Mouse (Mus musculus) kidney, adult 2 months (tissue): ENCODE measurements around the gene Krtap15.

ENCODE experiments used
- CTCF ChIP-seq: fragments of 200-500 bp; conservative IDR thresholded peaks from 2 replicates; pipeline ENCODE4 v1.5.1; 2011; ENCODE audit warnings: low read depth, mild to moderate bottlenecking, control low read depth, low read length, moderate library complexity, mixed read lengths; ENCODE audit not compliant: insufficient read depth, insufficient read length
- POLR2A ChIP-seq: fragments of 200-500 bp; IDR thresholded peaks from one replicate; pipeline ENCODE4 v1.6.1; 2011; ENCODE audit warnings: low read depth, low read length, control low read depth

DNA sequence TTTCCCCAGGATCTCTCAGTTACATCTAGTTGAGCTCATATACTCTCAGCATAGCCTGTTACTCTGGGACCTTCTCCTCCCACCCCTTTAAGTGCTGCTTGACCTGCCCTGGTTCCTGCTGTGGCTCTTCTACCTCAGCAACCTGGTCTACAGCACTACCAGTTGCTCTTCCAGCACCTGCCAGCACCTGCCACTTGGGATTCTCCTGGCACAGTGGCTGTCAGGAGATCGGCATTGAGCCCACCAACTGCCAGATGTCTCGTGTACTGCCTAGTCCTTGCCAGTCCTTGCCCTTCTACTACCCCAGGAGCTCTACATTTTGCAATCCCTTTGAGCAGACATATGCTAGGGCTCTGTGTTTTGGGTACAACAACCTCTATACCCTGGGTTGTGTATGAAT lies 33.2 kb upstream of the Krtap15 start:
- TF ChIP-seq CTCF: no peak
- no peak for TF ChIP-seq POLR2A
